Mouse (Mus musculus) layer of hippocampus, postnatal 25 days (tissue): ENCODE results near the gene Zfp85. TPM values are rescaled to one million over a fixed set of nuclear protein-coding genes. Genes with fewer than 3 reads are reported as not detected.

ENCODE experiments used
- total RNA-seq, 2 experiments: library from RNA; stranded (reverse); gene quantifications; 2 replicates each; pipeline ENCODE4 v1.2.3; 2021

Gene Zfp85
- total RNA-seq, 2 experiments from 2014 or later = 6.2 to 6.6 TPM

Other genes starting within 250 kb of the Zfp85 start
- under 1 TPM in 1 of 2 experiments, not detected in 1; 0.49 TPM for gene Gm26965, start 229.1 kb downstream of the Zfp85 start, total RNA-seq
- 10 to 100 TPM; 21.7 to 22.8 TPM for gene Zfp87, start 229.1 kb downstream of the Zfp85 start, total RNA-seq
- 10 to 100 TPM in 1 of 2 experiments, 1 to 10 TPM in 1; 9.7 to 11.4 TPM for gene Zfp748, start 201.4 kb downstream of the Zfp85 start, total RNA-seq
- gene Zfp729b, start 145.5 kb downstream of the Zfp85 start, total RNA-seq = 1 to 10 TPM; 8.6 to 8.7 TPM
- gene Gm49345, start 117.5 kb downstream of the Zfp85 start, total RNA-seq = 1 to 10 TPM; 1.3 to 2.6 TPM
- 1 to 10 TPM; 8.4 to 9.7 TPM for gene Zfp729a, start 117.4 kb downstream of the Zfp85 start, total RNA-seq
- 10 to 100 TPM; 18.5 to 25.1 TPM for gene Zfp738, start 68.2 kb downstream of the Zfp85 start, total RNA-seq
- gene Zfp65, start 26.1 kb downstream of the Zfp85 start, total RNA-seq = 10 to 100 TPM; 14.7 to 15.1 TPM
- gene Zfp493, start 24.5 kb upstream of the Zfp85 start, total RNA-seq = 1 to 10 TPM; 4.5 to 7.1 TPM
- 1 to 10 TPM; 7.2 to 7.7 TPM for gene Zfp273, start 58.5 kb upstream of the Zfp85 start, total RNA-seq
- gene Gm10037, start 75.9 kb upstream of the Zfp85 start, total RNA-seq = 1 to 10 TPM; 6.3 to 8.4 TPM
- gene BC048507, start 108.1 kb upstream of the Zfp85 start, total RNA-seq = not detected